Mouse (Mus musculus) myocyte (in vitro differentiated cells): ENCODE results near the gene Myrfl. TPM values are rescaled to one million over a fixed set of nuclear protein-coding genes. Genes with fewer than 3 reads are reported as not detected.

Source experiments
- H3K27me3 ChIP-seq: one replicate; pipeline ENCODE4 v1.6.1; 2011; ENCODE audit not compliant: control insufficient read depth, insufficient read depth, insufficient read length
- H3K36me3 ChIP-seq: one replicate; pipeline ENCODE4 v1.6.1; 2011; ENCODE audit not compliant: control insufficient read depth, insufficient read depth
- H3K4me2 ChIP-seq: one replicate; pipeline ENCODE4 v1.6.1; 2011; ENCODE audit warnings: low read depth, control low read depth
- H3K4me3 ChIP-seq: one replicate; pipeline ENCODE4 v1.5.1; 2011; ENCODE audit warnings: mild to moderate bottlenecking, control low read depth, moderate library complexity
- H3K79me2 ChIP-seq: one replicate; pipeline ENCODE4 v1.6.1; 2011; ENCODE audit not compliant: control insufficient read depth, insufficient read depth
- H3ac ChIP-seq: one replicate; pipeline ENCODE4 v1.6.1; 2011; ENCODE audit not compliant: control insufficient read depth, insufficient read length
- CEBPB ChIP-seq: IDR thresholded peaks from 2 replicates; pipeline ENCODE4 v1.6.1; 2011; ENCODE audit warnings: mild to moderate bottlenecking, moderate library complexity; ENCODE audit not compliant: poor library complexity, insufficient read depth, severe bottlenecking
- E2F4 ChIP-seq: IDR thresholded peaks from one replicate; pipeline ENCODE4 v1.6.1; 2011; ENCODE audit warnings: mild to moderate bottlenecking, control low read depth, moderate library complexity; ENCODE audit not compliant: insufficient read depth
- MAX ChIP-seq: IDR thresholded peaks from one replicate; pipeline ENCODE4 v1.6.1; 2011; ENCODE audit warnings: low read depth, mild to moderate bottlenecking, control low read depth
- MYOD1 ChIP-seq, 3 experiments: IDR thresholded peaks; one replicate each; pipeline ENCODE4 v1.6.1; 2011; ENCODE audit warnings: control low read depth in 2 of 3, low read depth in 2 of 3, mild to moderate bottlenecking in 2 of 3, moderate library complexity in 1 of 3; ENCODE audit not compliant: insufficient read length in 2 of 3, control insufficient read depth in 1 of 3
- MYOG ChIP-seq, 3 experiments: IDR thresholded peaks; one replicate each; pipeline ENCODE4 v1.6.1; 2011; ENCODE audit warnings: control low read depth in 2 of 3, low read depth in 2 of 3, mild to moderate bottlenecking in 2 of 3; ENCODE audit not compliant: insufficient read length in 2 of 3, control insufficient read depth in 1 of 3, insufficient read depth in 1 of 3
- POLR2A ChIP-seq: IDR thresholded peaks from one replicate; pipeline ENCODE4 v1.6.1; 2011; ENCODE audit warnings: low read depth, mild to moderate bottlenecking, control low read depth, moderate library complexity; ENCODE audit not compliant: insufficient read length
- POLR2AphosphoS2 ChIP-seq: IDR thresholded peaks from one replicate; pipeline ENCODE4 v1.6.1; 2011; ENCODE audit warnings: low read depth, control low read depth; ENCODE audit not compliant: insufficient read length
- REST ChIP-seq: IDR thresholded peaks from one replicate; pipeline ENCODE4 v1.6.1; 2011; ENCODE audit warnings: mild to moderate bottlenecking, control low read depth, moderate library complexity; ENCODE audit not compliant: insufficient read depth, insufficient read length
- SRF ChIP-seq: IDR thresholded peaks from one replicate; pipeline ENCODE4 v1.6.1; 2011; ENCODE audit warnings: low read depth; ENCODE audit not compliant: control insufficient read depth, insufficient read length
- TCF12 ChIP-seq: IDR thresholded peaks from one replicate; pipeline ENCODE4 v1.6.1; 2011; ENCODE audit warnings: mild to moderate bottlenecking, control low read depth; ENCODE audit not compliant: poor library complexity, insufficient read depth, severe bottlenecking
- TCF3 ChIP-seq: IDR thresholded peaks from one replicate; pipeline ENCODE4 v1.6.1; 2011; ENCODE audit warnings: low read depth, control low read depth; ENCODE audit not compliant: insufficient read length
- USF1 ChIP-seq: IDR thresholded peaks from one replicate; pipeline ENCODE4 v1.6.1; 2011; ENCODE audit warnings: low read depth, mild to moderate bottlenecking, control low read depth, moderate library complexity
- polyA plus RNA-seq: library from polyadenylated mRNA; unstranded; fragments of >200 nt; fragmentation: generic; extraction: Trizol; gene quantifications from one replicate; pipeline ENCODE4 v1.2.1, GENCODE M21; 2012; ENCODE audit warnings: missing spikeins

The Myrfl gene
- polyA plus RNA-seq, 1 experiment: 0.04 TPM

DNA sequence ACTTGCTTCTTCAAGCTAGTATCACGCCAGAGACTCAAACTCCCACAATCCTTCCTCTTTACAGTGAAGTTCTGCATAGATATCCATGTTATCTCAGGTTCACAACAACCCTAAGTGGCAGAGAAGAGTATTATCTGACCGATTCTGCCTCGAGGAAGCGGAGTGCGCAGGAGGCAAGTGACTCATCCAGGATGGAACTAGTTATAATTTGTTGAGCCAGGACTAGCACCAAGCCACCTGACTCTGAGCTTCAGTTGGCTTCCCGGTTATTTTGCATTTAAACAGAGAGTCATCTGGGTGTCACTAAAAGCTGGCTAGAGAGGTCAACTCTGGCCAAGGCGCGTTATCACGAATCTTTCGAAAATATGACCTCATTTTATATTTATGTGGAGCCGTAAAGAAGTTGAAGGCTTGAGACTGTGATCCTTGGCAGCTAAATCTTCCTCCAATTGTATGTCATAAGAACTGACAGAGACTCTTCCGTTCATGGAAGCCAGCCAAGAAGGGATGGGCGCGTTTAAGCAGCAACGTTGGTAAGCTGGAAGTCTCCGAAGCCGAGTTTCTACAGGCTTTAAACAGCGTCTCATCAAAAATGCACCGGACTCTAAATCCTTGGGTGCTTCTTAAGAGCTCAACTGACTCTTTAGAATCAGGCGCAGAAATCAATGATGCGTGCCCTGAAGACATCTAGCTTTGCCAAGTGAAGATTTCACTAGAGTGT is 125.3 kb downstream of the Myrfl start:
- H3K79me2 ChIP-seq: no peaks in the 10 kb centered on the region
- H3K4me3 ChIP-seq: no peak overlapping the region
- no peaks in the 10 kb centered on the region for H3K36me3 ChIP-seq
- H3K27me3 ChIP-seq: no peaks in the 10 kb centered on the region
- TF ChIP-seq E2F4 (no peak), POLR2A (no peak), MYOD1 (IDR thresholded peaks at IDR 0.05; ENCODE audit: control insufficient read depth in 1 of 3, insufficient read length in 2 of 3, low read depth in 2 of 3) (no peak), CEBPB (no peak), MYOG (IDR thresholded peaks at IDR 0.05; ENCODE audit: control insufficient read depth in 1 of 3, insufficient read depth in 1 of 3, insufficient read length in 2 of 3, low read depth in 2 of 3) (no peak), MAX (no peak)
- H3ac ChIP-seq: no peak overlapping the region
- no peak overlapping the region for H3K4me2 ChIP-seq

DNA sequence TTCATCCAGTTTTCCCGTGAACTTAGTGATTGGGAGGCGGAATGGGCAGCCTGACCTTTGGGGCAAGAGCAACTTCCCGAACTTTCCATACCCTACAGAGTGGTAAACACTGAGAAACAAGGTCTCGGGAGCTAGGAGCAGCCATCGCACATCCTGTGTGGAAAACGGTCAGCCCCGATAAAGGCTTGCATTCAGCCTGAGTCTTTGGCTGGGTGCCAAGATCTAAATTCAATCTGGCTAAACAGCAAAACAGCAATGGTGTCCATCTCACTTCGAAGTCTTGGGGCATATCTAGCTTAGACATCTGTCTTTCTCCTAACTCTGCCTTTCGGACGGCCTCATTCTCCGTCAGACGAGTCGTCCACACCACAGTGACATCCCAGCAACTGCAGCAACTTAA is 128.1 kb downstream of the Myrfl start:
- H3K27me3 ChIP-seq: no peaks in the 10 kb centered on the region
- no peaks in the 10 kb centered on the region for H3K36me3 ChIP-seq
- H3K4me2 ChIP-seq: no peak overlapping the region
- TF ChIP-seq POLR2AphosphoS2 (no peak), MAX (no peak), E2F4 (no peak), POLR2A (no peak), USF1 (no peak), MYOG (IDR thresholded peaks at IDR 0.05; ENCODE audit: control insufficient read depth in 1 of 3, insufficient read depth in 1 of 3, insufficient read length in 2 of 3, low read depth in 2 of 3) (no peak), REST (no peak), TCF12 (no peak), TCF3 (no peak), CEBPB (no peak), MYOD1 (IDR thresholded peaks at IDR 0.05; ENCODE audit: control insufficient read depth in 1 of 3, insufficient read length in 2 of 3, low read depth in 2 of 3) (no peak), SRF (no peak)
- no peak overlapping the region for H3K4me3 ChIP-seq
- no peaks in the 10 kb centered on the region for H3K79me2 ChIP-seq
- H3ac ChIP-seq: no peak overlapping the region

DNA sequence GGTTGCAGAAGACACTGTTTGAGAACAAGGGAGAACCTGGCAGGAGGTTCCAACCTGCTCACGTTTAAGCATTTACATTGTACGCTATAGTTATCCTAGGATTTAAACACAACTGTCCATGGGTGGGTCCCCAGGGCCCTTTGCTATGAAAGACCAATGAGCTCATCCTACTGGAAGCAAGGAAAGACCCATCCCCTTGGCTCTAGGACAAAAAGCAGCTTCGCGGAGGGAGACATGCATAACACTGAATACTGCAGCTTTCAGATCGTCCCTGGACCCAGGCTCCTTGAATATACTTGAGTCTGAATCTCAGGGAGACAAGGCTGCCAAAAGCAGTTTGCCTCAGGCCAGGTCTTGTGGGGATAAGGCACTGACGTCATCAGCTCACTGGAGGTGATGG is 130.2 kb downstream of the Myrfl start:
- no peaks in the 10 kb centered on the region for H3K36me3 ChIP-seq
- no peak for TF ChIP-seq USF1
- TF ChIP-seq POLR2AphosphoS2: no peak
- no peak for TF ChIP-seq SRF
- TF ChIP-seq TCF12: no peak
- TF ChIP-seq REST: no peak
- no peak for TF ChIP-seq MYOD1 (IDR thresholded peaks at IDR 0.05; ENCODE audit: control insufficient read depth in 1 of 3, insufficient read length in 2 of 3, low read depth in 2 of 3)
- no peak for TF ChIP-seq TCF3
- no peak for TF ChIP-seq E2F4
- no peak for TF ChIP-seq POLR2A
- no peak overlapping the region for H3K4me2 ChIP-seq
- H3K4me3 ChIP-seq: no peak overlapping the region
- H3K27me3 ChIP-seq: no peaks in the 10 kb centered on the region
- no peak overlapping the region for H3ac ChIP-seq
- no peaks in the 10 kb centered on the region for H3K79me2 ChIP-seq

DNA sequence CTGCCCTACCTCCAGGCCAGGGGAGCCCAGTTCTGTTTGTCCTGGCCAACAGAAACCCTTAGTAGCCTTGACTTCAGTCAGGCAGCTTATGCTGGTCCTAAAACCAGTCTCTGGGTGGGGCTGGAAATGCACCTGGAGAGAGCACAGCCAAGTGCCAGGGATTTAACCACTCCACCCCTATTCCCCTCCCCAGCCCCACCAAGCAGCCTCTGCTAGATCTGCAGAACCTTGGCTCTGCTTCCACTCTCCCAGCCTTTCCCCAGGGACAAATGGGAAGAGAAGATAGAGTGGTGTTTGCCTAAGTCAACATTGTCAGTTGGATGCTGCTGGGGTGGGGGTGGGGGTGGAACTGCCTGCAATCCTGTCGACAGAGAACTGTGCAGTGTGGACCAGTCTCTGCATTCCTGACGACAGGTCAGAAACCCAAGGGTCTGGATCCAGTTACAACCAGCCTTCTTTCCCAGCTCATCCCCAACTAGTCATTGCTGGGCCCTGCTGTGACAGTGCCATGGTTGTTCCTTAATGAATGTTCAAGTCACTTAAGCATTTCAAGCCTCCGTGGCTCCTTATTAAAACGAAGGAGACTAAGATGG is 135.1 kb downstream of the Myrfl start:
- no peak for TF ChIP-seq CEBPB
- TF ChIP-seq TCF12: no peak
- TF ChIP-seq REST: no peak
- TF ChIP-seq MYOD1 (IDR thresholded peaks at IDR 0.05; ENCODE audit: control insufficient read depth in 1 of 3, insufficient read length in 2 of 3, low read depth in 2 of 3): no peak
- TF ChIP-seq USF1: no peak
- TF ChIP-seq MYOG (IDR thresholded peaks at IDR 0.05; ENCODE audit: control insufficient read depth in 1 of 3, insufficient read depth in 1 of 3, insufficient read length in 2 of 3, low read depth in 2 of 3): no peak
- TF ChIP-seq POLR2AphosphoS2: no peak
- TF ChIP-seq TCF3: no peak
- no peak for TF ChIP-seq POLR2A
- TF ChIP-seq MAX: no peak
- TF ChIP-seq E2F4: no peak
- no peak for TF ChIP-seq SRF
- H3K4me3 ChIP-seq: no peak overlapping the region
- H3K27me3 ChIP-seq: no peaks in the 10 kb centered on the region
- H3K79me2 ChIP-seq: no peaks in the 10 kb centered on the region
- H3ac ChIP-seq: no peak overlapping the region
- H3K4me2 ChIP-seq: no peak overlapping the region
- no peaks in the 10 kb centered on the region for H3K36me3 ChIP-seq

DNA sequence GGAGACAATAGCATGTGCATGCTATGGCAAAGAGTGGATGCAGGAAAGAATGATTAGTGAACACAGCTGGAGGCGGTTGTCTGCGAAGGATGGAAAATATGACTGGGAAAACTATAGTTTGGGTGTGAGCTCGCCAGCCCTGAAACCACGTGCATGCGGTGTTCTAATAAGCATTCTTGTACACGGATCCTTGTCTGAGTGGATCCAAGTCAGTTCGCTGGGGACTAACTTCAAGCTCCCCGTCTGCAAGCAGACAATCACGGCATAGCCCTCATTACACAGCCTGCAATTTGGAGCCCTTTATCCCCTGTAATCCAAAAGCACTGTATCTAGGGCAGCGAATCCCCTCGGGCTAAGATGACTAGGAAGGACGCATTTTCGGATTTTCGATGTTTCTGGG is 136.2 kb downstream of the Myrfl start:
- TF ChIP-seq E2F4 (no peak), USF1 (no peak), MYOD1 (IDR thresholded peaks at IDR 0.05; ENCODE audit: control insufficient read depth in 1 of 3, insufficient read length in 2 of 3, low read depth in 2 of 3) (no peak), POLR2A (no peak), CEBPB (no peak), POLR2AphosphoS2 (no peak), MYOG (IDR thresholded peaks at IDR 0.05; ENCODE audit: control insufficient read depth in 1 of 3, insufficient read depth in 1 of 3, insufficient read length in 2 of 3, low read depth in 2 of 3) (no peak)
- H3K27me3 ChIP-seq: no peaks in the 10 kb centered on the region
- H3K79me2 ChIP-seq: no peaks in the 10 kb centered on the region
- H3K4me2 ChIP-seq: no peak overlapping the region
- H3K36me3 ChIP-seq: no peaks in the 10 kb centered on the region
- H3K4me3 ChIP-seq: no peak overlapping the region
- H3ac ChIP-seq: no peak overlapping the region
